Mouse (Mus musculus) neural tube, embryonic 11.5 days (tissue): ENCODE measurements around the gene Wbp2nl. TPM values are rescaled to one million over a fixed set of nuclear protein-coding genes. Genes with fewer than 3 reads are reported as not detected.
A peak's percentile ranks its signal among the peaks of the same experiment; 100 is the strongest.

ENCODE experiments used
- ATAC-seq: fragments of 200-750 bp; cut with Nextera tagmentation; 2 replicates; pipeline ENCODE4 v1.8.0; 2017; ENCODE audit warnings: moderate number of reproducible peaks, mild to moderate bottlenecking, moderate TSS enrichment, moderate library complexity; ENCODE audit not compliant: insufficient read depth, low FRiP score, low TSS enrichment
- DNase-seq: peaks from one replicate; pipeline ENCODE4 v3.0.0-alpha.2; 2015; ENCODE audit warnings: low spot score
- H3K27ac ChIP-seq: fragments of 300-500 bp; sonication (generic); 2 replicates; pipeline ENCODE4 v1.5.1; 2014; ENCODE audit warnings: low read depth, mild to moderate bottlenecking, low read length
- H3K27me3 ChIP-seq: fragments of 300-500 bp; sonication (generic); 2 replicates; pipeline ENCODE4 v1.6.1; 2014; ENCODE audit warnings: mild to moderate bottlenecking, low read length, mixed read lengths; ENCODE audit not compliant: control insufficient read depth, insufficient read depth
- H3K36me3 ChIP-seq: fragments of 300-500 bp; sonication (generic); 2 replicates; pipeline ENCODE4 v1.6.1; 2014; ENCODE audit warnings: mild to moderate bottlenecking, low read length, moderate library complexity, mixed read lengths; ENCODE audit not compliant: control insufficient read depth, insufficient read depth
- H3K4me1 ChIP-seq: fragments of 300-500 bp; sonication (generic); 2 replicates; pipeline ENCODE4 v1.6.1; 2014; ENCODE audit warnings: low read length, mixed read lengths; ENCODE audit not compliant: control insufficient read depth, insufficient read depth
- H3K4me2 ChIP-seq: fragments of 300-500 bp; sonication (generic); 2 replicates; pipeline ENCODE4 v1.6.1; 2014; ENCODE audit warnings: low read depth, mild to moderate bottlenecking, moderate library complexity
- H3K4me3 ChIP-seq: fragments of 300-500 bp; sonication (generic); 2 replicates; pipeline ENCODE4 v1.5.1; 2014; ENCODE audit warnings: low read depth, low read length
- H3K9ac ChIP-seq: fragments of 300-500 bp; sonication (generic); 2 replicates; pipeline ENCODE4 v1.6.1; 2014; ENCODE audit warnings: mild to moderate bottlenecking, low read length
- H3K9me3 ChIP-seq: fragments of 300-500 bp; sonication (generic); 2 replicates; pipeline ENCODE4 v1.6.1; 2016; ENCODE audit warnings: low read length; ENCODE audit not compliant: control insufficient read depth
- WGBS: fragments of 180-500 bp; shearing (Covaris S2); extraction: QIAGEN DNeasy Blood & Tissue Kit; methylation state at CpG from one replicate; pipeline ENCODE4 v1.1.7; 2014; 5-methylcytosine and 5-hydroxymethylcytosine counted together
- polyA plus RNA-seq: library from polyadenylated mRNA; unstranded; fragments of >200 nt; fragmentation: Nextera tagmentation; extraction: Ambion mirVana; gene quantifications from 2 replicates; pipeline ENCODE4 v1.2.1, GENCODE M21; 2014

Gene Wbp2nl
- polyA plus RNA-seq, 1 experiment from 2014 or later, result 0.27 TPM

DNA sequence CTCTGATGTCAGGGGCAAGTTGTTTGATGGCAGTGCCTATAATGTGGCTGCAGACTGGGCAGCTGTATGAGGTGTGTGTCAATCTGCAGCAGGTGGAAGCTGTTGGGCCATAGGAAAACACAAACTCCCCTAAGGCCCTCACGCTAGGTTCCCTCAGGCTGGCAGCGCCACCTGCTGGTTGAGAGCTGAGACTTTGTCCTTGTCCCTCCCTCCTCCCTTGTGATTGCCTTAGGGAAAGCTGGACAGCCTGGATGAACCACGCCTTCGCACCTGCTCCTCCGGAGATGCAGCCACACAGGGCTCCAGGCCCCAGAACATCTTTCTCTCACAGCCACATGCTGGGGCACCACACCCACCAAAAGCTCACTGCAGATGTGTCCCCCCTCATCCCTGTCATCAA, 27.6 kb upstream of the Wbp2nl start:
- H3K4me2 ChIP-seq, result no peak overlapping the region
- 2% methylated on average over 5 of the region's 5 CpGs for WGBS
- 0 out of 2 replicates have a peak, but pooled peaks have one; percentile 10 for ATAC-seq

DNA sequence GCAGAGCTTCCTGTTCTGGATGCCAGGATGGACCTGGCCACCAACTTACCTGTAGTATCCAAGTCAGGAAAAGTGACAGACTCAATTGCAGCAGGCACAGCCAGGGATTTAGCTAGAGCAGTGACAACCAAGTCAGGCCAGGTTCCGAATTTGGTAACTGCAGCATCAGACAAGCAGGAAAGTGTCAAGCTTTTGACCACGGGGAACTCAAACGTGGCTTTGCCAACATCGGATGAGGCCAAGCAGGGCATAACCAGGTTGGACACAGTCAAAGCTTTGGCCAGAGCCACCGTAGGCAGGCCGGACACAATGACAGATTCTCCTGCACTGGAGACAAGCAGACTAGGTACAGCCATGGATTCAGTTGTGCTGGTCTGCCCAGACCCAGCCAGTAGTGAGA, 26.5 kb upstream of the Wbp2nl start:
- H3K4me1 ChIP-seq, result peaks cover 21% of the 10 kb centered on the region
- no peak for ATAC-seq
- no peaks in the 10 kb centered on the region for H3K36me3 ChIP-seq
- no peak overlapping the region for H3K4me2 ChIP-seq
- H3K9me3 ChIP-seq, result no peaks in the 10 kb centered on the region
- no peak overlapping the region for H3K9ac ChIP-seq
- WGBS, result 85% methylated on average over 6 of the region's 6 CpGs
- H3K27me3 ChIP-seq, result peaks cover 12% of the 10 kb centered on the region
- H3K27ac ChIP-seq, result no peak overlapping the region
- H3K4me3 ChIP-seq, result no peak overlapping the region
- DNase-seq, result no peak

More for the DNA sequence above, 27.6 kb upstream of the Wbp2nl start:
- peaks cover 10% of the 10 kb centered on the region for H3K4me1 ChIP-seq
- H3K27me3 ChIP-seq, result peaks cover 12% of the 10 kb centered on the region
- H3K9me3 ChIP-seq, result no peaks in the 10 kb centered on the region
- DNase-seq, result peak; percentile 89
- H3K4me3 ChIP-seq, result no peak overlapping the region
- no peaks in the 10 kb centered on the region for H3K36me3 ChIP-seq
- H3K27ac ChIP-seq, result no peak overlapping the region
- no peak overlapping the region for H3K9ac ChIP-seq

DNA sequence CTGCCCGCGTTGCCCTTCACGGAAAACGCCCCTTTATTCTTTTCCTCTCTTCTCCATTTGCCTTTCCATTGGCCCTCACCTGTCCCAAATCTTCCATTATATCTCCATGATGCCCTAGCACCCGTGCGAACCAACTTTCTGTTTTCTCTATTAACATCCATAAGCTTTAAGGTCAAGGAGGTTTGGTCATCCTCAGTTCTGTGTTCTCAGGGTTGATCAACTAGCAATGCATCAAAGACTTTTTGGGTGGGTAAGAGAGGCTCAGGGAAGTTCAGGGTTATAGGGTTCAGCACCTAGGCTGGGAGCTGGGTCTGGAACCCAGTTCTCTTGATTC, 24.2 kb upstream of the Wbp2nl start, which contains the start of gene Sept3:
TSS of gene Sept3 (plus strand) at position 301 of the 334 bp plus-strand sequence.
- Histone ChIP-seq H3K4me3 (peak within 1 kb of the TSS; percentile 72), H3K36me3 (0 out of 2 replicates have a peak, but pooled peaks cover 2% of the 10 kb centered on the region), H3K4me2 (peak within 1 kb of the TSS; percentile 93), H3K9ac (peak within 1 kb of the TSS; percentile 92), H3K4me1 (peaks cover 16% of the 10 kb centered on the region), H3K27me3 (peaks cover 12% of the 10 kb centered on the region), H3K27ac (peak within 1 kb of the TSS; percentile 96), H3K9me3 (no peaks in the 10 kb centered on the region)
- ATAC-seq (no peak), DNase-seq (no peak)
- WGBS, result 40% methylated on average over 6 of the region's 6 CpGs

DNA sequence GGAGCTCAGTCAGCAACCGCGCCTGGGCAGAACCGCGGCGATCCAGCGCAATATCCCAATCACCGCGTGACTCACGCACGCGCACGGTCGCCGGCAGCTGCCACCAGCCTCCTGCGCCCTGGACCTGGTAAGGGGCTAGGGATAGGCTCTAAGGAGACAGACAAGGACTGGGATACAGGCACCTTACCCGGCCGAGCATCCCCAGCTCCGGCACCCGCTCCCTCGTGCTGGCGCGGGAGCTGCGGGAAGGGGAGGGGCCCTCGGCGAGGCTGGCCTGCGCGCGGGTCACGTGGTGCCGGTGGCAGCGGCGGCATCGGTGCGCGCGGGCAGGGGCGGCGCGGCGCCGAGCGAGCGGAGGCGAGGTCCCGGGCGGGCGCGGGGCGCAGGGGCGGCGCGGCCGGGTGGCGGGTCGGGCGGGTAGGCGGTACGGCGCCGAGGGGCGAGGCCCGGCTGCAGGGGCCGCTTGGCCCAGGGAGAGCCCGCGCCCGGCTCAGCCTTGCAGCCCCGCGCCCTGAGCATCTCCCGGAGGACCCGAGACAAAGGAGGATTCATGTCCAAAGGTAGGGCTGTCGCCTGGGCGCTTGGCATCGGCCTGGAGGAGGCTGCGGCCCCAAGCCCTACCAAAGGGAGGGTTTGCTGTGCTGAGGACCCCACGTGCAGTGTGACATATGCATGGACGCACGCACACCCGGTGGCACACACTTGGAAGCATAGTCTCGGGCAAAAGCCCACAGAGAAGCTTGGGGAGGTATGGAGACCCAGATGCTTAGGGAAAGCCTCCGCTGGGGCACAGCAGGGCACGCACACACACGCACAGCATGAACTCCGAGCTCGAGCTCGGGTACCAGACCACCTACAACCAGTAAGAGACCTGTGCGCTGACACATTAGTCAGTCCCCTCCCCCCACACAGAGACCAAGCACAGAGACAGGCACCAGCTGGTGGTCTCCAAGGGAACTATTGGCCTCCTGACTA, 23.5 kb upstream of the Wbp2nl start:
- H3K4me1 ChIP-seq, result peaks cover 16% of the 10 kb centered on the region
- H3K27me3 ChIP-seq, result peaks cover 12% of the 10 kb centered on the region
- H3K4me3 ChIP-seq, result peak overlapping the region; percentile 72
- ATAC-seq (peak; percentile 75), DNase-seq (peak; percentile 84)
- no peaks in the 10 kb centered on the region for H3K9me3 ChIP-seq
- peak overlapping the region; percentile 93 for H3K4me2 ChIP-seq
- H3K9ac ChIP-seq, result peak overlapping the region; percentile 92
- 0% methylated on average over 66 of the region's 86 CpGs for WGBS
- H3K36me3 ChIP-seq, result 0 out of 2 replicates have a peak, but pooled peaks cover 5% of the 10 kb centered on the region
- H3K27ac ChIP-seq, result peak overlapping the region; percentile 96

DNA sequence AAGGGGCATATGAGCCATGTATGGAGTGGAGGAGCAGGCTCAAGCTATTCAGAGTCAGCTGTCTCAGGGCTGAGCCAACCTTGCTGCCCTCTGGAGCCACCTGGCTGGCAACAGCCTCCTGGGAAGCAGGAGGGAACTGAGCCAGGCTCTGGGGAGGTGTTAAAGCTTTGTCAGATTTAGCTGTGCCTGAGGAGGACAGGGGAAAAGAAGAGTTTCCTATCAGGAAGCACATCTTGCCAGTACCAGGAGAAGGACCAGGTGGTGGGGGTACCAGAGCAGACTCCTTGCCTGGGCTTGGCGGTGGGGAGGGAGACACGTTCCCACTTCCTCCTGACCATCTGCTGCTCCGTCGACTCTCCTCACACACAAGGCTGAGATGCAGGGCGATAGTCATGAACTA, 21.2 kb upstream of the Wbp2nl start:
- DNase-seq, result no peak
- H3K36me3 ChIP-seq, result peaks cover 11% of the 10 kb centered on the region
- peak overlapping the region; percentile 13; the same call in 1 of the 2 replicates for H3K4me2 ChIP-seq
- H3K4me3 ChIP-seq, result no peak overlapping the region
- no peak for ATAC-seq
- H3K9me3 ChIP-seq, result no peaks in the 10 kb centered on the region
- peaks cover 16% of the 10 kb centered on the region for H3K4me1 ChIP-seq
- 67% methylated on average over 5 of the region's 5 CpGs for WGBS
- no peak overlapping the region for H3K9ac ChIP-seq
- no peak overlapping the region for H3K27ac ChIP-seq
- H3K27me3 ChIP-seq, result peaks cover 12% of the 10 kb centered on the region

DNA sequence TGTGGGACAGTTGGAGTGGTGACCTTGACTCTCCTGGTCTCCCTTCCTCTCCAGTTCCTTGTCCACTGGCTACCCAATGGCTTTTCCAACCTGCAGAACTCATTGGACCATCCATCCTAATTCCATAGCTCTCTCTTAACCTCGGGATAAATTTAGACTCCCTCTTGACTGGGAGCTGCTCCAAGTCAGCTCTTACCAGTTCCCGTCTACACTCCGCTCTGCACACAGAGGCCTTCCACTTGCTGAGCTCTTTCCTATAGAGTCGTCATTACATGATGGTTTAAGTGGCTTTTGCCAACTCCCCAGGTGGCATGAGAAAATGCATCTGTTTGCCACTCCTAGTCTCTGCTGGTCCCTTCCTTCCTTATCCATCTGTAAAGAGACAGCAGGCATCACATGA, 18.1 kb upstream of the Wbp2nl start:
- no peak overlapping the region for H3K4me3 ChIP-seq
- DNase-seq (no peak), ATAC-seq (no peak)
- H3K36me3 ChIP-seq, result peaks cover 27% of the 10 kb centered on the region
- H3K27ac ChIP-seq, result no peak overlapping the region
- H3K9ac ChIP-seq, result no peak overlapping the region
- H3K9me3 ChIP-seq, result no peaks in the 10 kb centered on the region
- H3K4me2 ChIP-seq, result no peak overlapping the region
- H3K27me3 ChIP-seq, result no peaks in the 10 kb centered on the region
- 87% methylated on average over 4 of the region's 4 CpGs for WGBS
- peaks cover 16% of the 10 kb centered on the region for H3K4me1 ChIP-seq

DNA sequence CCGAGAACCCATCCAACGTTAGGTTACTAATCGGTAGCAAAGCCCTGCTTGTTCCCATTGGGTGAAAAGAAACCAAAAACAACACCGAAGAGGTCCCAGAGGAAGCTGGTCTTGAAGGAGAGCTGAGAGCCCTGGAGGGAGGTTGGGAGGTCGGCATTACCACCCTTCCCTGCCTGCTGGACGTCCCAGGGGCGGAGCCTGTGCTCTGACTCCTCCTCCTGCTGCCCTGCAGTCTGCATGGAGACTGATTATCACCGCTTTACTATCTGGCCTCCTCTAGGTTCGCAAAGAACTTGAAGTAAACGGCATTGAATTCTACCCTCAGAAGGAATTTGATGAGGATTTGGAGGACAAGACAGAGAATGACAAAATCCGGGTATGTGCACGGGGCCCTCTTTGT, 12.6 kb upstream of the Wbp2nl start:
- H3K4me2 ChIP-seq, result no peak overlapping the region
- H3K36me3 ChIP-seq, result peaks cover 25% of the 10 kb centered on the region
- H3K4me3 ChIP-seq, result no peak overlapping the region
- H3K27ac ChIP-seq, result no peak overlapping the region
- ATAC-seq (no peak), DNase-seq (no peak)
- 58% methylated on average over 12 of the region's 12 CpGs for WGBS
- H3K4me1 ChIP-seq, result no peaks in the 10 kb centered on the region
- H3K9me3 ChIP-seq, result no peaks in the 10 kb centered on the region
- H3K27me3 ChIP-seq, result no peaks in the 10 kb centered on the region
- no peak overlapping the region for H3K9ac ChIP-seq

DNA sequence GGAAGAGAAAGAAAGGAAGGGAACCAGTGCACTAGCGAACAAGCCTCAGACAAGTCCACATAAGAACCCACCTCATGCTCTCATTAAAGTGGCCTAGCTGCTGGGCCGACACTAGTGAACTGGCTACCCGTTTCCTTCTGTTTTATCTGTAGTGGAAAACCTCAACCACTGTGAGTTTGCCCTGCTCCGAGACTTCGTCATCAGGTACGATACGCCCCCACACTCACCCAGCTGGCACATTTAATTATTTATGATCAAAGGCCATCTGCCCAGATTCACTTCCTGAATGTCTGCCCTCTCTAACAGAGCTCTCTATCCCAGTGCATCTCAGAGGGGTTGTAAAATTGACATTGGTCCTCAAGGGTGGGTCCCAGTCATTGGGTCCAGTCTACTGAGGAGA, 8.5 kb upstream of the Wbp2nl start:
- DNase-seq (no peak), ATAC-seq (no peak)
- Histone ChIP-seq H3K4me1 (peaks cover 15% of the 10 kb centered on the region), H3K27me3 (no peaks in the 10 kb centered on the region), H3K27ac (no peak overlapping the region), H3K4me3 (no peak overlapping the region), H3K36me3 (peaks cover 16% of the 10 kb centered on the region), H3K4me2 (no peak overlapping the region), H3K9ac (no peak overlapping the region), H3K9me3 (no peaks in the 10 kb centered on the region)
- 91% methylated on average over 7 of the region's 7 CpGs for WGBS

DNA sequence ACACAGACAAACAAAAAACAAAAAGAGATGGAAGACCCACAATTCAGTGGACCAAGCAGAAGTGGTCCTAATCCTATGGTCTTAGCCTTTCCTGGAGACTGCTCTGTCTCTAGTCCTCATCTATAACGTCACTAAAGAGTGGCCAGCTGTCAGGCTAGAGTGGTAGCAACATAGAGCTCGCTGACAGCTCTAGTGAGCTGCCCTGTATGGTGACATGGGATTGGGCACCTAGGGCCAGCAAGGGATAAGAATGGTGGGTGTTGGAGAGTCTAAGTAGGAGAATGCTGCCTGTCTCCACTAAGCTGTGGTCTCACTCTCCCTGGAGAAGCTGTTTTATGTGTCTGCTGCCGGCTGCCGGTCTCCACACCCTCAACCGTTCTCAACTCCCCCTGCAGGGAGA, 5.9 kb upstream of the Wbp2nl start:
- Histone ChIP-seq H3K36me3 (peaks cover 12% of the 10 kb centered on the region), H3K4me1 (peaks cover 15% of the 10 kb centered on the region), H3K9me3 (no peaks in the 10 kb centered on the region), H3K27ac (peak overlapping the region; percentile 23; the same call in 1 of the 2 replicates), H3K9ac (no peak overlapping the region), H3K27me3 (no peaks in the 10 kb centered on the region), H3K4me2 (no peak overlapping the region), H3K4me3 (no peak overlapping the region)
- no peak for DNase-seq
- 11% methylated on average over 5 of the region's 5 CpGs for WGBS
- ATAC-seq, result no peak
